Mouse (Mus musculus): Measurements from ENCODE around the gene Nt5c1a.

Nt5c1a gene

DNA sequence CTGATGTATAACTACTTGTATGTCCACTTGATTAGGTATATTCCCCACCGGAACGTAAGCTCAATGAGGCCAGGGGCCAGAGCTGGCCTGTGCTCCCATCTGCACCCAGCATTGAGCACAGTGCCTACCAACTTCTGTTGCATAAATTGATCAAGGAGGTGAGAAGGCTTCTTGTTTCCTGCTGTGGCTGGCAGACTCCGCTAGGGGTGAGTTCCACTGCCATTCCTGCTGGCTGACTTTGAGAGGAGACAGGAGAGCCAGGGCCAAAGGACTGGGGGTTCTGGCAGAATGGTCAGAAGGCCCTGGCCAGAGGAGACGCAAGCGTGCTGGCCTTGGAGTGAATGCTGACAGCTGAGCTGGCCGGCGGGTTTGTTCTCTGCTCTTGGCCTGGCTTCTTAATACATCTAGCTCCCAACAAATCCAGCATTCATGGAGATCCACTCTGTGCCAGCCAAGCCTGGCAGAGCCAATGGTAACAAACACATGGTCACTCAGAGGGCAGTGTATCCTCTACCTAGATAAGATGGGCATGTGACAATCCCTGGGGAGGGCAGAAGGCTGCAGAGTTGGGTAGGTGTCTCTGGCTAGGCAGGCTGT lies 47.8 kb downstream of the Nt5c1a start:
- DNase-seq: peak; percentile 66

- no peak for DNase-seq
These were observed 50.9 kb downstream of the Nt5c1a start for GRCm38 (mm10) chr4:123252214-123252613.

DNA sequence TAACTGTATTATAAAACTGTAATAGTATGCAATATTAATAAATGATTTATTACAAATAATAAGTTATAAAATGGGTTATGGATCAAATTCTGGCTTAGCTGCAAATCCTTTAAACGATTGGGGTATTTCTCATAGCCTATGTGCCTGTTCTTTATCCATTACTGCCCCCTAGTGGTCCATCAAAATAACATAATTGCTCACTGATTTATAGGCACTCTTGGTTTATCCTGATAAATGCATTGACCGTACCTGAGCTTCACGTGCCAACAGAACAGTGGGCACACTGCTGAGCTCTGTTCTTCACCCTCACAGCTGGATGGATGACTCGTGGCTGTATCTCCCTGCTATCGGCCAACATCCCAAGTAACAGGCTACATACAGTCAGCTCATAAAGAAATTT lies 53.3 kb downstream of the Nt5c1a start:
- no peak for DNase-seq

DNA sequence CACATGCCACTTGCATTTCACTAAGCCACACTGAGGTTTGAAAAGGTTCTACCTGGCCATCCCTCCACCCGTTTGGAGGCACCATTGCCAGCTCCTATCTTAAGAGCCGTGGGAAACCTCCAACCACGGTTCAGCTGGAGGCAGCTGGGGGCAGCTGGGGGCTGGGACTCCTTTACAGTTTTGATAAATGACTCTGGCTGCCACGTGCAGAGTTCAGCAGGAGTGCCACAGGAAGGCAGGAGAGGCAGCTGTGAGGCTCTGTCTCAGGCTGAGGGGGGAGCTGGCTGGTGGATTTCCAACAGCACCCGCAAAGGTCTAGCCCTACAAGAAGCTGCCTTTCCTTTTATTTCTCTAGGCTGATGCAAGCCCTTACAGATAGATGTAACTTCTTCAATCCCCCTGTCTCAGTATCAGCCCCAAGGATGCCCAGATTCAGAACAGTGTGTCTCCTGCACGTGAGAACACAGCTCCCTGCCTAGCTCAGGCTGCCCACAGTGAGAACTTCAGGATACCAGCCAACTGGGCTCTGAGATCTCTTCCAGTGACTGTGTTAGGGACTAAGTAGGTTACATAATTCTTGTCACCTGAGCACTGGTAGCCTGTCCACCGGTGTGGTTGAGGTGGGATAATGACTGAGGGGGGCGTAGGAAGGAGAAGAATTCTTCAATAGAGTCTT lies 58.9 kb downstream of the Nt5c1a start:
- no peak for DNase-seq

DNA sequence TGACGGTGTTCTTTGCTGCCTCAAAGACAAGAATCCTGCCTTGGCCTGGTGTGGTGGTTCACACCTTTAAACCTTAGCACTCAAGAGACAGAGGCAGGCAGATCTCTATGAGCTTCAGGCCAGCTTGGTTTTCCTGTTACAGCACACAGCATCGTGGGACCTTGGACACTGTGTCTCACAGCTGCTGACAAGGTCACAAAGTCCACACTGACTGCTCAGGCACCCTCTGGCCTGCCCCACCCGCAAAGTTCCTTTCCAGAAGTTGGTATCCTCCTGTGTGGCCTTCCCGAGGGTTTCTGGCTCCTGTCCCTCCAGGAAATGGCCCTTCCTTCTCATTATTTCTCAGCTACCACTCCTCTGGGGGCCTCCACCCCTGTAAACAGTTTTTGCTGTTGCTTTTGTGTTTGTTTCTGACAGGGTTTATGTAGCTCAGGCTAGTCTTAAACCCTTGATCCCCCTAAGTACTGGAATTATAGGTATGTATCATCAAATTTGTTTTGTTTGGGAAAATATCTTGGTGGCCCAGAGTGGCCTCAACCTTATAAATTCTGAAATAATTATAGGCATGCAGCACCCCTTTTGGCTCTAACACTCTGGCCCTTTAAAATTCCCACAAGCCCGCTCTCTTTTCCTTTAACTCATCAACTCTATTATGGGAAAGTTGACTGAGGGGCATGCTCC lies 60.6 kb downstream of the Nt5c1a start, which contains the start of gene Pabpc4:
TSS of gene Pabpc4 (plus strand) at position 631 of the 681 bp plus-strand sequence.
- DNase-seq: no peak

All from lung, postnatal 14 days (tissue).